Mouse (Mus musculus) layer of hippocampus, postnatal 25 days (tissue): ENCODE measurements around the gene Snx30. TPM values are rescaled to one million over a fixed set of nuclear protein-coding genes. Genes with fewer than 3 reads are reported as not detected.
A peak's percentile ranks its signal among the peaks of the same experiment; 100 is the strongest.

Source experiments
- DNase-seq, 2 experiments: peaks; one replicate each; pipeline ENCODE4 v3.0.0; 2022; ENCODE audit warnings: mixed read lengths in 2 of 2, low spot score in 1 of 2; ENCODE audit errors: extremely low spot score in 1 of 2
- total RNA-seq, 2 experiments: library from RNA; stranded (reverse); gene quantifications; 2 replicates each; pipeline ENCODE4 v1.2.3; 2021

The Snx30 gene
- total RNA-seq, 2 experiments from 2014 or later, result 38.9 to 47.6 TPM

GRCm38 (mm10) chr4:59896000-59896399, 90.4 kb downstream of the Snx30 start:
- DNase-seq, result no peak

GRCm38 (mm10) chr4:59897814-59898520, 92.3 kb downstream of the Snx30 start:
- DNase-seq, result no peak

- no peak for DNase-seq
These were observed 92.9 kb downstream of the Snx30 start for GRCm38 (mm10) chr4:59898521-59898919.

- DNase-seq, result no peak
These were observed 96.2 kb downstream of the Snx30 start for GRCm38 (mm10) chr4:59901810-59902209.

- DNase-seq, result peak in 1 of 2 experiments; percentile 37
These were observed 96.9 kb downstream of the Snx30 start for GRCm38 (mm10) chr4:59902547-59902946.

GRCm38 (mm10) chr4:59907092-59907491, 101.5 kb downstream of the Snx30 start:
- no peak for DNase-seq

- no peak for DNase-seq
These were observed 102.1 kb downstream of the Snx30 start for GRCm38 (mm10) chr4:59907657-59908230.

- no peak for DNase-seq
These were observed 103.1 kb downstream of the Snx30 start for GRCm38 (mm10) chr4:59908785-59909184.

GRCm38 (mm10) chr4:59914608-59915403, 109.2 kb downstream of the Snx30 start, which contains the start of gene Slc46a2:
Gene Slc46a2 (minus strand): TSS chr4:59915056.
- DNase-seq, result no peak

GRCm38 (mm10) chr4:59917966-59918365, 112.3 kb downstream of the Snx30 start:
- DNase-seq, result no peak

- no peak for DNase-seq
These were observed 119.4 kb downstream of the Snx30 start for GRCm38 (mm10) chr4:59925082-59925481.

GRCm38 (mm10) chr4:59927666-59928065, 122.0 kb downstream of the Snx30 start:
- no peak for DNase-seq

- DNase-seq, result peak; percentile 26 to 63
These were observed 122.7 kb downstream of the Snx30 start for GRCm38 (mm10) chr4:59928347-59928746.

GRCm38 (mm10) chr4:59932505-59933281, 127.1 kb downstream of the Snx30 start:
- no peak for DNase-seq

GRCm38 (mm10) chr4:59937543-59937942, 131.9 kb downstream of the Snx30 start:
- DNase-seq, result no peak

Other genes with a start within 250 kb of the Snx30 start
- gene Hsdl2, start 224.3 kb upstream of the Snx30 start, total RNA-seq, result 10 to 100 TPM; 28.0 to 28.1 TPM
- 10 to 100 TPM; 12.8 to 13.9 TPM for gene E130308A19Rik, start 179.6 kb upstream of the Snx30 start, total RNA-seq
- gene Inip, start 4.3 kb upstream of the Snx30 start, total RNA-seq, result 10 to 100 TPM; 25.2 to 25.6 TPM
- not detected for gene Slc46a2, start 109.2 kb downstream of the Snx30 start, total RNA-seq
- gene Mup4, start 154.9 kb downstream of the Snx30 start, total RNA-seq, result not detected
- gene Mup6, start 158.5 kb downstream of the Snx30 start, total RNA-seq, result not detected